Mouse (Mus musculus): ENCODE measurements around the gene Rps27l. TPM values are rescaled to one million over a fixed set of nuclear protein-coding genes. Genes with fewer than 3 reads are reported as not detected.
A peak's percentile ranks its signal among the peaks of the same experiment; 100 is the strongest.
"Not testable (repeated sequence)": the region's sequence is repeated elsewhere in the genome, so short reads cannot be mapped to it uniquely, and the experiment has no call there.

The Rps27l gene
- total RNA-seq (2022), result 10 to 100 TPM; 38.7 to 48.0 (median 44.1) TPM

GRCm38 (mm10) chr9:66945647-66946641 is at the start of gene Rps27l:
Gene Rps27l, plus strand, starts transcription at chr9:66946086.
- peak; percentile 77 to 87 for DNase-seq (ENCODE audit: low spot score in 2 of 2)

- no peak for DNase-seq (ENCODE audit: low spot score in 2 of 2)
Measured at GRCm38 (mm10) chr9:66896951-66897350, 48.9 kb upstream of the Rps27l start.

- no peak for DNase-seq (ENCODE audit: low spot score in 2 of 2)
Measured at GRCm38 (mm10) chr9:66897851-66898250, 48.0 kb upstream of the Rps27l start.

DNA sequence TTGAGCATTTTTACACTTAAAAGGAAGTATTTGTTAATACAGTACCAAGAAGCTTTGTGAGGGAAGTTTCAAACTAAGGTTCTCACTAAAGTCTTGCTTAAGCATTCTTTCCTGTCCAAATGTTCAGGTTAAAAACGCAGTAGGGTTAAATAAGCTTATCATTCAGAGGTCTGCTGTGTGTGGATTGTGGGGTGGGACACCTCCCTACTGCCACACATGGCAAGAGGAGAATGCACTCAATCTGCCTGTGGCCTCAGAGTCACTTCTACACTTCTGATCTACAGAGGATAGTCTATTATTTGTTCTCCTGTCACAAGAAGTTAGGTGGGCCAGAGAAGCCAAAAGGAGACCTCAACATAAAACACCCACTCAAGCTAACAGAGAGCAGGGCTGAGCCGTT is 46.8 kb upstream of the Rps27l start:
- no peak for DNase-seq (ENCODE audit: low spot score in 2 of 2)

DNA sequence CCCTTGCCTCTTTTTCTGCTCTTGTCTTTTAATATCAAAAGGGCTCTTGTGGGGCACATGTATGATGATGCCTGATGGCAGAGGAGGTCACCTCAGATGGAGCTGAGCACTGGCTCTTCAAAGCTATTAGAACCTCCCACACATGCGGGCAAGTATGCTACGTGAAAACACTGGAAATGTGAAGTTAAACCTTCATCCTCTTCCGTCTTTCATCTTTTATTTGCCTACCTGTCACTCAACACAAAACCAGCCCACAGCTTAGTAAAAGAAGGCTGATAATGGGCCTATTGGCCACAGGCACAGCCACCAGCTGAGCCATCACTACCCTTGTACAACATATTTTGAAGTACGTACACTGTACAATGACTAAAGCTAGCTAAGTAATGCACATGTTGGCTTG is 46.4 kb upstream of the Rps27l start:
- DNase-seq (ENCODE audit: low spot score in 2 of 2), result no peak

DNA sequence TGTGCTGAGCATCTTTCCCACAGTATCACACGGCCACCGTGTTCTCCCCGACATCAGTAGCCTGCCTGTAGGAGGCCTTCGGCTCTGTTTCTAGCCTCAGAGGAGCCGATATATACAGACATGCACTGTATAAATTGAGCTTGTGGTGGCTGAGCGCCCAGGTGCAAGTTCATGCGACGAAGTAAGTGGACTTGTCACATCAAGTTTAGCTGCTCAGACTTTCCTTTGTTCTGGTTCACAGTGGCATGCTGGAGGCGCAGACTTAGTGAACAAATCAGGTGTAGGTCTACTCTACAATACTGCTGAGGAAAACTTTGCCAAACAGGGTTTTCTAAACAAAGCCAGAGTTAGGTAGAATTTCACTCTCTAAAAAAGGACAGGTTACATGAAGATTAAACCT is 39.9 kb upstream of the Rps27l start:
- DNase-seq (ENCODE audit: low spot score in 2 of 2), result no peak

DNA sequence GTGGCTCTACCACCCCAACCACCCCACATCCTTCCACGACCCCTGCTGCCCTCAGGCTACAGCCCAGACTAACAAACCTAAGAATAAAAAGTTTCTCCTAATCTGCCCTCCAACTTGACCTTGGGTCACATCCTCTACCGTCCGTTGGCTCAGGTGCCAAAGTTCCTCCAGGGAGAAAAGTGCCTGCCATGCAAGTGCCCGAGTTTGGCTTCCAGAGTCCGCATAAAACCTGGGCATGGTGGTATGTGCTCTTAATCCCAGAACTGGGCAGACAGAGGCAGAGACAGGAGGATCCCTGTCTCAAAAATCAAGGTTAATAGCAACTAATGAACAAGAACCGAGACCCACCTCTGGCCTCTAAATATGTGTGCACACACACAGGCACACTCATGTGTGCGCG is 38.8 kb upstream of the Rps27l start:
- DNase-seq (ENCODE audit: low spot score in 2 of 2), result no peak

DNA sequence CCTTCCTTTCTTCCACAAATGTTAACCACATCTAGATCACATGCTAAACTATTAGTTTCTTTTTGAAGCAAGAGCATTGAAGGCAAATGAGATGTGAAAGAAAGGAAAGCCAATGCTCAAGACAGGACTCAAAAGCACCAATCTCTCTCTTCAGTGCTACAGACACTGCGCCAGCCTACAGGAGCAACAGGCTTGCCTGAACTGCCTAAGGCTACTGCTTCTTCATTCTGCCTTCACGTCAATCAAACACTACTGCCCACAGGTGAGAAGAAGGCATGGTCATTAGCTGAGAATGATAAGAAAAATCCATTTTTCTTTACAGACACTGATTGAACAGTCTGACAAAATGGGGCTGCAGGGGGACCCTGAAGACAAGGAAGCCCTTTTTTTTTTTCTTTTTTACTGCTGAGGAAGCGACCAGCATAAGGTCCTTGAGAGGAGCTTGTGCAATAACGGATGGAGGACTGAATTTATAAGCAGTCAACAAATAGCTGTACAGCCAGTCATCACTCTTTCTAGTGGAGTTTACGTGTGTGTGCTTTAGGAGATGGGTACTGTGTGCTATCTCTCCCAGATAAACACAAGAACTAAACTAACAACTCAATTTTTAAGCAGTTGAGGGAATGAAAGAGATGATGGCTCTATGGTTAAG is 38.0 kb upstream of the Rps27l start:
- no peak for DNase-seq (ENCODE audit: low spot score in 2 of 2)

GRCm38 (mm10) chr9:66909922-66910321 is 36.0 kb upstream of the Rps27l start:
- no peak for DNase-seq (ENCODE audit: low spot score in 2 of 2)

DNA sequence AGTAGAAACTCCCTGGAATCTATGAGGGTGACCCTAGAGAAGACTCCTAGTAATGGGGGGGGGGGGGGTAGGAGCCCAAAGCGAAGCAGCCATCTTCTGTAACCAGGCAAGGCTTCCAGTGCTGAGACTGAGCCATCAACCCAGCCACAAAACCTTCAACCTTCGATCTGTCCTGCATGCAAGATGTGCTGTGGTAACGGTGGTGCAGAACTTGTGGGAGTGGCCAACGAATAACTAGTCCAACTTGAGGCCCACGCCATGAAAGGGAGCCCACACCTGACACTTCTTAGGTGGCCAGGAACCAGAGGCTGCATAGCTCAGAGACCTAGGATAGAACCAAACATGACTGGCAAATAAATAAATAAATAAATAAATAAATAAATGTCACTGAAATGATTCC is 35.2 kb upstream of the Rps27l start:
- no peak for DNase-seq (ENCODE audit: low spot score in 2 of 2)

DNA sequence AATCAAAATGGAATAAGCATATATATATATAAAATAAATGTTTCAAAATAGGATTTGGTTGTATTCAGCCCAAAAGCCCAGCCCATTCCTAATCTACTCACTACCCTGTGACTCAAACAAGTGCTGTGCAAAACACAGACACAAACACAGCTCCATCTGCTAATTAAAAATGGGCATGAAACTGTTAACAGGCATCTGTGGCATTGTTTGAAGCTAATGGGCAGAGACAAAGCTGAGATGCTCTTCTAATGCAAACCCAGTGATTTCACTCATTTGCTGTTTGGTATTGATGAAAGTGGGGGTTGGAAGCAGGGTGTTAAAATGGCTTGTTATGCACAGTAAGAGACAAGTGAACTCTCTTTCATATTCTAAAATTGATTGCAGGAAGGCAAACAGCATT is 33.6 kb upstream of the Rps27l start:
- no peak for DNase-seq (ENCODE audit: low spot score in 2 of 2)

DNA sequence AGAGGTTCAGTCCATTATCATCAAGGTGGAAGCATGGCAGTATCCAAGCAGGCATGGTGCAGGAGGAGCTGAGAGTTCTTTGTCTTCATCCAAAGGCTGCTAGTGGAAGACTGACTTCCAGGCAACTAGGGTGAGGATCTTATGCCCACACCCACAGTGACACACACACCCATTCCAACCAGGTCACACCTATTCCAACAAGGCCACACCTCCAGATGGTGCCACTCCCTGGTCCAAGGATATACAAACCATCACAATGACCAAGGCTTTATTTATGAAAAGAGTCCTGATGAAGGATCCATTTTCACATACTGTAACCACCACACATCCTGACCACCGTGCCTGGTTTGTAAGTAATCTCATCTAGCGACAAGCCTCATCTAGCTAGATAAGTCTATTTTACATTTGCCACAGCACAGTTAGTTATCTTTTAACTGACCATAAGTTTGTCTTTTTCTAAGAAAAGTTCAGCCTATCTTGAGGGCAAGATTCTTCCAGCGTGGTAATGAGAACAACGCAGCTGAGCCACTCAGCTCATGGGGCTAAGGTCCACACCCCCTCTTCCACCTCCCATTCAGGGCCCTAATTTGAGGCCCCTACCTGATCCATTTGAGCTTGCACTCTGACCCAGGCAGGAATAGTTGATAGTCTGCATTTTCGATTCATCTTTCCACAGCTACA is 32.5 kb upstream of the Rps27l start:
- DNase-seq (ENCODE audit: low spot score in 2 of 2), result not testable (repeated sequence)

- no peak for DNase-seq (ENCODE audit: low spot score in 2 of 2)
Measured at GRCm38 (mm10) chr9:66914540-66914939, 31.3 kb upstream of the Rps27l start.

DNA sequence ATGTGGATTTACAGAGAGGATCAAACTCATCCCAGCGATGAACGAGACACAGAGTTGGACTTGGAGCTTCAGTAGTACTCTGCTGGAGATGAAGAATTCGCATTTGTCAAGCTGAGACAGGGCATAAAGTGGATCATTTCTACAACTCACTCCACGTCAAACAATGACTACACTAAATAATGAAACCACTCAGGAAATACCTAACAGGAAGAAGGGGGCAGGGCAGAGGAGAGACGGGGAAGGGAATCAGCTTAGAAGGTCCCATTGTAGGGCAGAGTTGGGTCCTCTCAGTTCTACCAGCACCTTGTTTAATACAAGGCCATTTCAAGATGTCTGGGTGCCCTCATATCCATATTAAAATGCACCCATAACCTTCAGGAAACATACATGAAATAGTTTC is 30.5 kb upstream of the Rps27l start:
- no peak for DNase-seq (ENCODE audit: low spot score in 2 of 2)

GRCm38 (mm10) chr9:66915869-66916785 is 29.8 kb upstream of the Rps27l start:
- DNase-seq (ENCODE audit: low spot score in 2 of 2), result no peak

DNA sequence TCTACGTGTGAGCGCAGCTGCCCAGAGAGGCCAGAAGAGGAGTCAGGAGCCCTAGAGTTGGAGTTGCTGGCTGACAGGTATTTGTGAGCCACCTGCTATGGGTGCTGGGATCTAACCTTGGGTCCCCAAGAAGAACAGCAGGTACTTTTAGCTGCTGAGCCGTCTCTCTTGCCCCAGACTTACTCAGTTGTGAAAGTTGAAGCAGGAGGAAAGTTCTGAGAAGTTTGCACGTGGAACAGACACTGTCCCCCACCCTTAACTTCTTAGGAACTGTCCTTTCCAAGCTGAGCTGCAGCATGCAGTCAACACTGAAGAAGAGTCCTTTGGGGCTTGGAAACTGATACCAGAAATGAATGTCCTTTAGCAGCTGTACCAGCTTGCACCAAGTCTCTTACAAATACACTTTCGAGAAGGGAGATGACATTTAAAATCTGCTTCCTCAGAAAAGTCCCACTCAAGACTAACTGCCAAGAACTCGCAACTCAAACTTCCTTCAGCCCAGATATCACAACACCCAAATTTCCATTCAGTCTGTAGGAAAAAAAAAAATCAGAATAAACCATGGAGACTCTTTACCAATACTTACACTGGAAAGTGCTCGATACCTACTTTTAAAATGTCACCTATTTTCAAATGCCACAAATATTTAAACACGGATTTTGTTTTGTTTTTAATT is 28.5 kb upstream of the Rps27l start:
- DNase-seq (ENCODE audit: low spot score in 2 of 2), result no peak

DNA sequence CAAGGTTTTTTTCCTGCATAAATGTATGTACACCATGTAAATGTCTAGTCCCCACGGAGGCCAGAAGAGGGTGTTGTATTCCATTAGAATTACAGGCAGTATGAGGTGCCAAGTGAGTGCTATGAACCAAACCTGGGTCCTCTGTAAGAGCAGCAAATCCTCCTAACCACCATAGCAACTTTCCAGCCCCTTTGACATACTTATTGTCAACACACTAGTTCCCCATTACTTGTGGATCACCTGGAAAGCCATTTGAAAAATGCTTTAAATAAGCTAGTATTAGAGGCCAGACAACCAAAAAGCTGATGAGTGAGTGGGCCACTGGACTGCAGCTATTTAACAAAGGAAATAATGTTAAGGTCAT is 28.0 kb upstream of the Rps27l start:
- no peak for DNase-seq (ENCODE audit: low spot score in 2 of 2)

GRCm38 (mm10) chr9:66918672-66919330 is 27.1 kb upstream of the Rps27l start:
- DNase-seq (ENCODE audit: low spot score in 2 of 2), result no peak

DNA sequence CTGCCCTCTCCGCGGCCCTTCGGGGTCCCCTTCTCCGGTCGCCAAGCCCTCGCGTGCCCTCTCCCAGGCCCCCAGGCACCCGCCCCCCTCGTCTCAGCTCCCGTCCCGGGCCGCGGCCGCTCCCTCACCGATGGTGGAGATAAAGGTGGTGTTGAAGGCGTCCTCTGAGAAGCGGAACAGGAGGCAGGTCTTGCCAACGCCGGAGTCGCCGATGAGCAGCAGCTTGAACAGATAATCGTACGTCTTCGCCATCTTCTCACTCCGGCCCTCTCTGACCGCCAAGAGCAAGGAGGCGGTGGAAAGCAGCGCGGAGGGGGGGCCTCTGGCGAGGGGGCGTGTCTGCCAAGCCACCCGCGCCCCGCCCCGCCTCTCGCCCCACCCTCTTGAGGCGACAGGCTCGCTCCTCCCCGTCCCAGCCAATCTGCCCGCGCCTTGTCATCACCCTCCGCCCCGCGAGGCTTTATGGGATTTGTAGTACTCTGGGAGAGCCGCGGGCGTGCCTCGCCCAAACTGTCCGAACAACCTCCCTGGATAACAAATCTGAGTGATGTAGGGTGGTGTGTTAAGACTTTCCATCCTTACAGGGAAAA is 26.4 kb upstream of the Rps27l start, which contains the start of gene Rab8b:
TSS of gene Rab8b (minus strand) at position 306 of the 590 bp plus-strand sequence.
- DNase-seq (ENCODE audit: low spot score in 2 of 2), result peak; percentile 94
